Mouse (Mus musculus): ENCODE results near the gene Tmcc1.

- no peak for TF ChIP-seq FLI1 (IDR thresholded peaks at IDR 0.05; ENCODE audit: low read length)
- TF ChIP-seq GATA1 (IDR thresholded peaks at IDR 0.05; ENCODE audit: borderline replicate concordance, low read length), result no peak
Measured at GRCm38 (mm10) chr6:116047896-116048295, 145.4 kb downstream of the Tmcc1 start.
